ENCODE assay signal across 8 mouse cellular contexts in genomic region chr8:3500235-3501090, GRCm38 (mm10). TPM values are rescaled to one million over a fixed set of nuclear protein-coding genes. Genes with fewer than 3 reads are reported as not detected.
DNase-seq lines count a peak whose midpoint lies in the region; ATAC-seq lines count a peak whose summit lies in the region.

Gene Mcoln1, plus strand, starts transcription at chr8:3500457.

- peak within 1 kb of the TSS; percentile 69 for H3K4me2 ChIP-seq in hindbrain, embryonic 11.5 days (replicated peaks; ENCODE audit: low read depth, low read length)

- peak within 1 kb of the TSS; percentile 77 for H3K27ac ChIP-seq in hindbrain, embryonic 11.5 days (ENCODE audit: low read depth, low read length)

- peaks cover 2% of the 10 kb centered on the region; the same call in 1 of the 2 replicates for H3K9me3 ChIP-seq in hindbrain, embryonic 11.5 days (ENCODE audit: control insufficient read depth, low read length)

- H3K4me3 ChIP-seq in hindbrain, embryonic 11.5 days (ENCODE audit: low read depth, low read length) = peak within 1 kb of the TSS; percentile 81

- DNase-seq in MN1 (ENCODE audit: low spot score) = peak; percentile 100
- peak; percentile 99 for DNase-seq in cerebellum, adult 9-10 months
- DNase-seq in frontal cortex, adult 2 months (ENCODE audit: extremely low spot score in 1 of 2, low spot score in 1 of 2) = peak; percentile 96 to 99
- DNase-seq in hindbrain, embryonic 11.5 days (ENCODE audit: low spot score) = peak; percentile 100
- DNase-seq in layer of hippocampus, postnatal 10 days (ENCODE audit: low spot score in 2 of 2) = peak; percentile 97 to 99
- DNase-seq in lung, postnatal 10 days = peak; percentile 99
- peak; percentile 98 for DNase-seq in ovary, postnatal 36 days (ENCODE audit: low spot score)
- DNase-seq in thymus, postnatal 25 days = peak; percentile 98

- under 1% methylated on average over 70 of the region's 70 CpGs for WGBS in hindbrain, embryonic 11.5 days

- H3K4me1 ChIP-seq in hindbrain, embryonic 11.5 days (replicated peaks; ENCODE audit: control insufficient read depth, insufficient read depth, low read length) = no peaks in the 10 kb centered on the region

- H3K27me3 ChIP-seq in hindbrain, embryonic 11.5 days (ENCODE audit: control insufficient read depth, insufficient read depth, low read length) = no peaks in the 10 kb centered on the region

- peak; percentile 95 for ATAC-seq in hindbrain, embryonic 11.5 days (ENCODE audit: low FRiP score)

- peak within 1 kb of the TSS; percentile 86 for H3K9ac ChIP-seq in hindbrain, embryonic 11.5 days (ENCODE audit: low read depth, low read length)

- peaks cover 11% of the 10 kb centered on the region for H3K36me3 ChIP-seq in hindbrain, embryonic 11.5 days (ENCODE audit: control insufficient read depth, insufficient read depth, low read length)

RNA-seq across cellular contexts. Expression of gene Mcoln1, which starts in this region (rescaled TPM):
- polyA plus RNA-seq in frontal cortex, adult 2 months (2012; rRNA removed) = 215 and 230 TPM in 2 replicates
- polyA plus RNA-seq in hindbrain, embryonic 11.5 days (2014; fragmentation: Nextera tagmentation; extraction: Ambion mirVana) = 36.8 and 49.5 TPM in 2 replicates
- 10 to 100 TPM; 66.2 to 79.4 TPM for total RNA-seq in layer of hippocampus, postnatal 10 days (2021)

Comparison
In these comparisons a context has a peak if more than half of its experiments do, and no peak if none do; other contexts are left out.
1. Peak in every context shown above with its lines: DNase-seq, ATAC-seq, H3K4me3 ChIP-seq and H3K27ac ChIP-seq.